Mouse (Mus musculus): ENCODE data around the gene Pmpca.

The Pmpca gene

DNA sequence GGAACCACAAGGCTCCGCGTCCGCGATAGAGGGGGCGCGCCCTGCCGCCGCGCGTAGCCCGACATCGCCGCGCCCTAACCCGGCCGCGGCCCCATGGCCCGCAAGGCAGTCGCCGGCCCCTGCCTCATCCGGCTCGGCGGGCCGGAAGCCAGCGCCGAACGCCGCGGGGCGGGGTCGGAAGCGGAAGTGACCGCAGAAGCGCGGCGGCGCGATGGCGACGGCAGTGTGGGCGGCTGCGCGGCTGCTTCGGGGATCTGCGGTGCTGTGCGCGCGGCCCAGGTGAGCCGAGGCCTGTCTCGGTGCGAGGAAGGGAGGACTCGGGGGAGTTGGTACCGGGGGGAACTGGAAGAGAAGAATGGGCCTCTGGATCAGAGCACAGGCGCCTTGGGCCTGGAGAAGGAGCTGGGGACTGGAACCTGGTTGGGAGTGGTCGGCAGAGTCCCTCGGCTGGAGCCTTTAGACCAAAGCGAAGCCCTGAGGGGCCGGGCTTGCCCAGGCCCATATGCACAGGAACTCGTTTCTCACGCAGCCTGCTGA is at the start of gene Pmpca, which contains the start of gene Entr1:
Gene Pmpca, plus strand, starts transcription at position 186 of the 537 bp plus-strand sequence.
Gene Entr1, minus strand, starts transcription at position 163 of the 537 bp plus-strand sequence.
- peak; percentile 70 to 81 for DNase-seq (ENCODE audit: low spot score in 2 of 2)

DNA sequence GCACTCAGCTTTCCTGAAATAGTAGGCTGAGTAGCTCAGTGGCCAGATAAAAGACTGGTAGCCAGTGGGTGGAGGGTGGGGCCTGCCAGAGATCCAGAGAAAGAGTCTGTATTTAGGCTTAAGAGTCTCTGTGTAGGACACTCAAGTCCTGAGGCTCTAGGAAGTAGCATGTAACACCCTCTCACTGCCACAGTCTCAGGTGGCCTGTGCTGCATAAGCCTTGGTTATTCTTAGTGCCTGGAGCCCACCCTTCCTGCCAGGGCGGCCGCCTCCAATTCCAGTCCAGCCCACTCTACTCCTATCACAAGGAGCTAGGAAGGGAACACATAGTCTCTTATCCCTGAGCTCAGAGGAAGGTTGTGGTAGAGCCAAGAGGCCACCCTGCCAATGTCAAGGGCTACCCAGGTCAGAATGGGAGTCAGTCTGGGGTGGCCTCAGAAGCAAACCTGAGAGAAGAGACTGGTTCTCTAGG is 47.6 kb upstream of the Pmpca start:
- no peak for DNase-seq (ENCODE audit: low spot score in 2 of 2)

- DNase-seq (ENCODE audit: low spot score in 2 of 2): no peak
These were observed 47.1 kb upstream of the Pmpca start for GRCm38 (mm10) chr2:26342044-26342443.

- DNase-seq (ENCODE audit: low spot score in 2 of 2): no peak
These were observed 46.3 kb upstream of the Pmpca start for GRCm38 (mm10) chr2:26342609-26343490.

DNA sequence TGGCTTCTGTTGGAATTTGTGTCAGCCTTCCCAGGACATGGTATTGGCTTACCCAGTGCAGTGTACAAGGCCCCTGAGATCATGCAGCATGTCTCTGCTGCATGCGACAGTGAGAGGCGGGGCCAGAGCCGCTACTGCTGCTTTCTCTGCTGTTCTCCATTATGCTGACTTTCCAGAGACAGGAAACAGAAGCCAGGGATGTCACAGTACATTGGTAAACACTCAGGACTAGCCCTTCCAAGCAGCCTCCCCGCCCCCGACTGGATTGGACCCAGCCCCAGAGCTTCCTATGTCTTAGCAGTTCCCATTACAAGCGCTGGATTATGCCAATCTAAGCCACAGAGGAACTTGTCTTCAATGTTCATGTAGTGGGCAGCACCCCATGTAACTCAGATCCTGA is 40.9 kb upstream of the Pmpca start:
- no peak for DNase-seq (ENCODE audit: low spot score in 2 of 2)

GRCm38 (mm10) chr2:26351358-26352290 is 37.5 kb upstream of the Pmpca start, which contains the start of gene Dnlz:
Dnlz (minus strand) TSS chr2:26352110.
- peak; percentile 83 to 88 for DNase-seq (ENCODE audit: low spot score in 2 of 2)

GRCm38 (mm10) chr2:26352291-26352910 is 36.7 kb upstream of the Pmpca start:
- DNase-seq (ENCODE audit: low spot score in 2 of 2): peak in 1 of 2 experiments; percentile 26

DNA sequence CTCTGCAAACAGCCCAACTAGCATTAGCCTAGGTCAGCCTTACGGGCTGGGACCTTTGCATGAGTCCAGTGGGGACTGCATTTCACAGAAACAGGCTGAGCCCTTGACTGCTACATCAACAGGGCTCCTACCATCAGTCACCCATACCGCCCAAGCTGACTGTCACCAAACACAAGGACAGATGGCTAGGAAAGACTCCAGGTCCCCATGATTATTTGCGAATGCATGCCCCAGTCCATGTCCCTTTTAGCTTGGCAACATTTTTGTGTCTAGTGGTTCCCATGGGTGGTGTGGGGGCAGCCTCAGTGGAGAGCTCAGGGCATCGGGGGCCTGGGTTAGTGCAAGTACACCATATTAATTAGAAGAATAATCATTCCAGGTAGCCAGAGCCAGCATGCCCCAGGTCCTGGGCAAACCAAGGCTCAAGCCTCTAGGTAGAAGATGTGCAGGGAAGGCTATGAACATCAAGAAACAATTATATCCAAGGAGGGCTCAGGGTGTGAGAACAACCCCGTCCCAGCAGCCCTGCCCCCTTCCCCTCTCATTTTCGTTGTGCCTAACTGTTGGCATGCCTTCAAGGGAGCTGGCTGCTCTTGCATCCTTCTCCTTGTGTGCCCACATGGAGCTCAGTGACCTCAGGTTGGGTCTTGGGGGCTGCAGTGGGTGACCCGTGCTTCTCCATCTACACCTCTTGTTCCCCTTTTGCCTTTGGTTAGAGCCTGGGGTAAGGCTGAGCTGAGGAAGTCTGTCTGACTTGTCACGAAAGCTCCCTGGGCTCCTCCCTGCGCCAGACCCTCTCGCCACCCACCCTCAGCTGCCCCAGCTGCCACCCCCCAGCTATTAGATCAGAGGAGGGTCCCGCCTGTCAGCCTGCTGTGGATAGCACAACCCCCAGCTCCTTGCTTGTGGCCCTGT is 35.8 kb upstream of the Pmpca start:
- DNase-seq (ENCODE audit: low spot score in 2 of 2): no peak

GRCm38 (mm10) chr2:26354401-26354800 is 34.7 kb upstream of the Pmpca start:
- no peak for DNase-seq (ENCODE audit: low spot score in 2 of 2)

GRCm38 (mm10) chr2:26356231-26356630 is 32.9 kb upstream of the Pmpca start:
- no peak for DNase-seq (ENCODE audit: low spot score in 2 of 2)

- DNase-seq (ENCODE audit: low spot score in 2 of 2): no peak
These were observed 32.5 kb upstream of the Pmpca start for GRCm38 (mm10) chr2:26356678-26357077.

GRCm38 (mm10) chr2:26357484-26357883 is 31.7 kb upstream of the Pmpca start:
- no peak for DNase-seq (ENCODE audit: low spot score in 2 of 2)

DNA sequence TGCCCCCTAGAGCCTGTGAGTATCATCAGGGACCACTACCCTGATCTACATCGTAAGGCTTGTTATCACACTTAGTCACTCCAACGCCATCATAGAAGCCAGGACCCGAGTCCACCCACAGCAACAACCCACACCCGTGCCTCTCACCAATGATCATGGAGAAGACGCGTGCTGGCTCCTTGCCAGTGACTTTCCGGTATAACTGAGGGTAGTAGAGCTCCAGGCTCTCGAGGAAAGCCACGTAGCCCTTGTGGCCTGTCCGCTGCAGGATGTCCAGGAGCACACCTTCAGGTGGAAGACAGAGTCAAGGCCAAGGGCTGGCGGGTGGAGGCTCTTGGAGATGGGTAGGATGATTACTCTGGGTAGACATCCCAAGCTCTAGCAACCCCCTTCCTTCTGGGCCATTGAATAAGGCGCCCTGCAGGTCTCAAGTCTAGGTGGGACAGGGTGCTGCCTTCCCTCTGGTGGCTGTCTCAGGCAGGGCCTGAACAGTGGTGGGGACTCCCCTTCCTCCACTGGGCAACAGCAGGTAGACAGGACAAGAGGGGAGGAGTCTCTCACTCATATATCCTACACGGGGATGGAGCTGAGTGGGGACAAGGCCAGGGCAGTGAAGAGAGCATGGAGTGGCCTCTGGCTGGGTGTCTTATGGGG is 30.3 kb upstream of the Pmpca start:
- DNase-seq (ENCODE audit: low spot score in 2 of 2): no peak

DNA sequence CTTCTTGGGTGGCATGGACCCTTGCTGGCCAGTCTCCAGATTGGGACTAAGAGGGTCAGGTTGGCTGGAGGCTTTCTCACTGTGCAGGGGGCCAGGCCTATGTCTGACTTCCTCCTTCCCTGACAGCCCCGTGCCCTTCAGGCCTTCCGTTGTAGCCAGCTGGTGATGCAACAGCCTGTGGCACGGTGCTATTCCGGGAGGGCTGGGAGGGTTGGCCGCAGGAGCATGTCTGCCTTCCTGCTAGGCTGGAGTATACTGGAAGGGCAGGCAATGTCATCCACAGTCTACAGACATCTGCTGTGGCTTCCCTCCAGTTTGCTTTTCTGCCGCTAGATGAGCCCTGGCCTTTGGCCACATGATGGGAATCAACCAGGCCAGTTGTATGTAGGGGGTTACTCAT is 29.2 kb upstream of the Pmpca start:
- DNase-seq (ENCODE audit: low spot score in 2 of 2): no peak

DNA sequence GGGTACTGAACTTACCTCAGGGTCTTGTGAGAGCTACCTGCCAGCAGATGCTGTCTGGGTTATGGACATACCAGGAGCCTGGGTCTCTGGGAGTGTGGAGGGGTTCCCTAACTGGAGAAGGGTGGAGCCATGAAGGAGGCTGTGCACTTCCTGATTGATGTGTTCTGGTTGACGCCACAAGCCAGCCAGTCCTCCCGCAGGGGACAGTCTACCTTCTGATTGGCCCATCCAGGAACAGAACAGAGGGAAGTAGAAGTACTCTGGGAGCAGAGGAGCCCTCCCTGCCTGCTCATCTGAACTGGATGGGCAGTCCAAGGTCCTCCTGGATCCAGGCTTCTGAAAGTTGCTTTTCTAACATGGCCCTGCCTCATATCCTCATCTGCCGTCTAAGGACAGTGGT is 28.4 kb upstream of the Pmpca start, which contains the start of gene Card9:
Gene Card9, minus strand, starts transcription at position 147 of the 400 bp plus-strand sequence.
- no peak for DNase-seq (ENCODE audit: low spot score in 2 of 2)

DNA sequence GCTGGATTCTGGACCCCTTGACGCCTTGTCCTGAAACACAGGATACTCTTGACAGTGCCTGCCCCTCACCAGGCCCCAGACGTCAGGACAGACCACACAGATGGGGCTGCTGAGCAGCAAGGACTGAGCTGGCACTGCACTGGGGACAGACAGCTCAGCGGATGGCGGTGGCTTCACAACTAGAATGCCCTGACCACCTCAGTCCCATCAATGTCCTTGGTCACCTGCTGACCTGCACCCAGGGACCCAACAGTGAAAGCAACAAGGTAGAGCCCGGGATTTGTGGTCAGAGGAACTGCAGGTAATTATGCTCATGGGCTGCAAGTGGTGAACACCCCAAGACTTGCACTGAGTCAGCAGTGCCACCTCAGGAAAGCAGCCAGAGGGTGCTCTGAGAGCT is 26.1 kb upstream of the Pmpca start:
- DNase-seq (ENCODE audit: low spot score in 2 of 2): no peak

GRCm38 (mm10) chr2:26363481-26363880 is 25.7 kb upstream of the Pmpca start:
- DNase-seq (ENCODE audit: low spot score in 2 of 2): no peak

DNA sequence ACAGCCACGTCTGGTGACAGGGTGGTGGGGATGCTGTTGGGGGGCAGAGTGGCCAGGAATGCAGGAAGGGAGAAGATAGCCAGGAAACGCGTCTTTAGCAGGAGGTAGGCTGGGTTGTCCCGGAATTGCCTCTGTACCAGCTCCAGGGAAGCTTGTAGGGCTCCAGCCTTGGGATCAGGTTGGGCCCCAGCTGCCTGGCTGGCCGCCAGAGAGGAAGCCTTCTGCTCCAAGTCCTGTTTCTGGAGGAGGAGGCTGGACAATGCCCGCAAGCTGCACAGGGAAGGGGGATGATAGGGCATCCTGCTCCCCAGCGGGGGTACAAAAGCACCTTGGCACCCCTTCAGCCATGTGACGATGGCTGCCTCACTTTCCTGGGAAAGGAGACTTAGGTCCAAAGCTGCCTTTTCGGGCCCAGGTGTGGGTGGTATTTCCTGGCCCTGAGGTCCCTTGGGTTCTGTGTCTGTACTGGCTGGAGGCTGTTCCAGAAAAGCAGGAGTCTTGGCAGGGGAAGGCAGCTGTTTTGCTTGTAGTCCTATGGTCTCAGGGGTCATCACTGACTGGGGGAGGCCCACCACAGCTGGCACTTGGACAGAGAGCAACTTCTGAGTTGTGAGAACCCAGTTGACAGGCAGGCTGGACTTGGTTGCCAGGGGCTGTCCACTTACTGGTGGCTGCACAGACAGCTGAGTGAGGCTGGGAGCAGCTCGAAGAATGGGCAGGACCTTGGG is 24.2 kb upstream of the Pmpca start:
- no peak for DNase-seq (ENCODE audit: low spot score in 2 of 2)

- DNase-seq (ENCODE audit: low spot score in 2 of 2): no peak
These were observed 21.2 kb upstream of the Pmpca start for GRCm38 (mm10) chr2:26367911-26368310.

Data from spleen, postnatal 14 days (tissue).